Mouse (Mus musculus) ovary, postnatal 14 days (tissue): Measurements from ENCODE around the gene Itpr3.

ENCODE experiments used
- DNase-seq: peaks from one replicate; pipeline ENCODE4 v3.0.0; 2022; ENCODE audit warnings: low spot score

Itpr3 gene

DNA sequence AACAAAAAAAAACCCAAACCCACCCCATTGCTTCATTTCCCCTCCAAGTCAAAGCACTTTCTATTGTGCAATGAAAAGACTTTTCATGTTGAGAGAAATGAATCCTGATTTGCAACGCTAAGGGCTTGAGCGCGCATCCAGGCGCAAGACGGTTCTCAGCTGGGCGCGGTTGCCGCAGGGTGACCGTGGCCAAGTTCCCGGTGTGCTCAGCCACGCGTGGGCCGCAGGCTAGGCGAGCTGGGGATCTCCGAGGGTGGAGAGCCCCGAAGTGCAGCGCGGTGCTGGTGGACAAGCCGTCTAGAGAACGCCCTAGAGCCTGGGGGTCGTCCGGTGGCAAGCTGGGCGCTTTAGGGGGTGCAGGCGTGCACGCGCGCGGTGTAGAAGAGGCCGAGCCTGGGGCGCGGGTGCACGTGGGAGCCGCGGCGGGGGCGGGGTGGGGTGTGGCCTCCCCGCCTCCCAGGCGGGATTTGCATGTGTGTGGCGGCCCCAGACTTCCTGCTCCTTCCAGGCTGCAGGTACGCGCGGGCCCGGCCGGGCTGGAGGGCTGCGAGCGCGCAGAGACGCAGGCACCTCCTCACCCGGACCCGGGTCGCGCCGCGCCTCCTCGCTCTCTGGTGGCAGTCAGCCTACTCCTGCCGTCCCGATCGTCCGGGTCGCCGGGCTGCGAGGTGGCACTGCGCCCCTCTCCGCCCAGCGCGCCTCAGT, at the start of gene Itpr3:
TSS of gene Itpr3 (plus strand) at position 493 of the 705 bp plus-strand sequence.
- DNase-seq, result peak; percentile 53

DNA sequence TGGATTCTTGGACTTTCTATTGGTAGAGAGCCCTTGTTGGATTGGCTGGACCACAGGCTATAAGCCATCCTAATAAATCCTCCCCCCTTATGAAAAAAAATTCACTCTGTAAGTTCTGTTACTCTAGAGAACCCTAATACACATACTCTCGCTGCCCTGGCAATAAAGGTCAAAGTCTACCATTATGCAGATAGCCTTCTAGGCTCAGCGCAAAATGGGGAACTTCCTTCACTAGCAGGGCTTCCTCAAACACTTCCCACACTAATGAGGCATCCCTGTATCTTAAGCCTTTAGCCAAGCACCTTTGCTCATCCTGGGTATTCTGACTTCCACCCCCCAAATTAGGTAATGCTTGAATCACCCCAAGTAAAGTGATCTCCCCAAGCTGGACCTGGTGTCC, 48.8 kb upstream of the Itpr3 start:
- no peak for DNase-seq

DNA sequence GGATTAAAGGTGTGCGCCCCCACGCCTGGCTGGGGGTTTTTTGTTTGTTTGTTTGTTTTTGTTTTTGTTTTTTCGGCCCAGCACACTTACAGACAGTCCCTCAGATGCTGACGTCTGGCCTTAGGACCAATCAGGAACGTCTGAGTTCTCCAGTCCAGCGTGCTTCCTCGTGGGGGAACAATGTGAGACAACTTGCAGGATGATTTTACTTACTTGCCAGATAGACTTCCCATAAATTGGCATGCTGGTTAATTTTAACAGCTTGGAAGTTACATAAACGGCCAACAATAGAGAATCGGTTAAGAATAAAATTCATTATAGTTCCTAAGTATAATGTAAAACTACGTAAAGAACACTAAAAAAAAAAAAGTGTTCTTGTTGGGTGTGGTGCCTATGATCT, 45.9 kb upstream of the Itpr3 start:
- no peak for DNase-seq

DNA sequence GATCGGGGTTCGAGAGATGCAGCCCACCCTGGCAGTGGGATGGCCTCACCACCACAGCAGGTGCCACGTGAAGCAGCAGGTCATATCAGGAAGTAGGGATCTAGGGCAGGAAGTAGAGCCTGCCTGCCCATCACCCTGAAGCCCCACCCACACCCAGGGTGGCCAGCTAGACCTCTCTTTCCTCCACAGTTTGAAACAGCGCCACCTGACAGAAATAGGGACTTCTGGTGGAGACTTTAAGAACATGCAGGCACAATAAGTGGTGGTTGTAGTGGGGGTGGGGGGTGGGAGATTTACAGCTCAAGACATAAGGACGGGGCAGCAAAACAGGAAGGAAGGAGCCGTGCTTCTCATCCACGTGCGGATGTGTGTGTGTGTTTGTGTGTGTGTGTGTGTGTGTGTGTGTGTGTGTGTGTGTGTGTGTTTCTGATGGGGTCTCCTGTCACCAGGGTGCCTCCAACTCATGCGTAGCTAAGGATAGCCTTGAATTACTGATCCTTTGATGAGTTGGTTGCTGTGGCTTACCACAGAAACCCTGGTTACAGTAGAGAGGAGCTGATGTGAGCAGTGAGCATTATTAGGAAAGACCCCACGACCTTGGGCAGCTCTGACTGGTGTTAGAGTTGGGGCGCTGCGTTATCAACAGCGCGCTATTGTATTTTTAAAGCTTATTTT, 45.0 kb upstream of the Itpr3 start:
- no peak for DNase-seq

DNA sequence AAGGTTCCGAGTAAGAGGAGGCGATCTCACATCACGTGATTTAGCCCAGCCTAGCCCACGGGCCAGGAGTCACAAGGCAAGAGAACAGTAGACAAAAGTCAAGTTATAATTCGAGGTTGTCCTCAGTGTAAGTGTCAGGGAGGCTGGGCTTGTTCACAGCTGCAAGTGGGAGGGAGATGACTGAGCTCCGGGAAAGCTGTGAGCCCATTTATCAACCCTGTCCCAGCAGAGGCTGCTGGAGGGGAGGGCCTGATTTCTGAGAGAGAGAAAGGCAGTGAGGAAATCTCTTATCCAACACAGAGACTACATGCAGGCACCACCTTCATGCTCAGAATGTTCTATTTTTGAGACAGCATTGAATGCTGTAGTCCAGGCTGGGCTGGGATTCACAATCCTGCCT, 44.2 kb upstream of the Itpr3 start:
- DNase-seq, result no peak

DNA sequence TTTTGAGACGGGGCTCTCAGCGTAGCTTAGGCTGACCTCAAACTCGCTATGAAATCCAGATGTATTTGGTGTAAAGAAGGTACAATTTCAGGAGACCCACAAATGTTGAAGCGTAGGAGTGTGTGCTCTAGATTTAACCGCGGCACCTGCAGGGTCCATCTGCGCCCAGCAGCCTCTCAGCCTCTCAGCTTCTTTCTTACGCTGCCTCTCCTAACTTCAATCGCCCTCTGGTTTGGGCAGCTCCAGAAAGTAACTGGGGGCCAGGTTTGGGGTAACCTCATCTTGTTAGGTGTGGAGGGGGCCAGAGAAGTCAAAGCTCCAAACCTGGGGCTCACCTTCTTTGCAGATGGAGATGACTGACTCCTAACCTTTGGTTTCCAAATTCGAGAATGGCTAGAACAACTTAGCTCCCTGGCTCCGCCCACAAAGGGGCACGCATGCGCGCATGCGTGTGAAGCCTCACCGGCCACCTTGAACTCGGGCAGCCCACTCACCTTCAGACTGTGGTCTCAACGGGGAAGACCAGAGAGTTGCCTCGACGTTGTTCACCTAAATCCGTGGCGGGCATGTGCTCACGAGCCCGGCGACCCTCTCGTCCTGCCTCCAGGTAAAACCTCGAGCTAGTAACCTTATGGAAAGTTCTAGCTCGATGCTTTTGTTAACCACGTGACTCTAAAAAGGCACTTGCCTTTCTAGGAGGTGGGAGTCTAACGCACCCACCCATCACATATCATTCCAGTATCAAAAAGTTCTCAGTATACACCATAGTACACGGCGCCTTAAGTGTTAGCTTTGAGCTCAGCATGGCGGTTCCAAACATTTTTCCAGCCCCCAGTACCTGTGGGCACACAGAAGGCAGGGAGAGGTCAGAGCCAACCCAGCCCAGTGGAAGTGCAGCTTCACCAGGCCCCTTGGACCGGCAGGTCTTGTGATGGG, 39.3 kb upstream of the Itpr3 start:
- DNase-seq, result peak; percentile 83

DNA sequence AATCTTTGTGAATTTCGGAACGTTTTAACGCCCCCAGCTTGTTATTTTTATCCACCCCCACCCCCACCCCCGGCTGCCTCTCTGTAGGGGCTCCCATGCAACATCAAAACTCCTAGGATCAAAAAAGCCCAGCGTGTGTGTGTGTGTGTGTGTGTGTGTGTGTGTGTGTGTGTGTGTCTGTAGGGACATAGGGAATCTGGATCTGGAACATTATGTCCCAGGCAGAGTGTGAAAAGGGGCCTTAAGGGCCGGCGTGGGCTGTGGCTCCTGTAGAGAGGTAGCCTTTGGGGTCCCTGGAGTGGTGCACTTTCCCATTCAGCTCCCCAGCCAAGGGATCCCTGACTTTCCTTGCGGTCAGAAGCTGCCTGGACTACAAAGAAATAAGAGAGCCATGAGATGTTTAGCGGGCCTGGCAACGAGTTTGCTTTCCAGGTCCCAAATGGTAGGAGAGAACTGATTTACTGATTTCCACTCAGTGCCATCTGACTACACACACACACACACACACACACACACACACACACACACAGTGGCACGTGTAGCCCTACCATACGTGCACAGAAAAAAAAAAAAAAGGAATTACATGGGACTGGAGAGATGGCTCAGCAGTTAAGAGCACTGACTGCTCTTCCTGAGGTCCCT, 38.4 kb upstream of the Itpr3 start:
- DNase-seq, result no peak

DNA sequence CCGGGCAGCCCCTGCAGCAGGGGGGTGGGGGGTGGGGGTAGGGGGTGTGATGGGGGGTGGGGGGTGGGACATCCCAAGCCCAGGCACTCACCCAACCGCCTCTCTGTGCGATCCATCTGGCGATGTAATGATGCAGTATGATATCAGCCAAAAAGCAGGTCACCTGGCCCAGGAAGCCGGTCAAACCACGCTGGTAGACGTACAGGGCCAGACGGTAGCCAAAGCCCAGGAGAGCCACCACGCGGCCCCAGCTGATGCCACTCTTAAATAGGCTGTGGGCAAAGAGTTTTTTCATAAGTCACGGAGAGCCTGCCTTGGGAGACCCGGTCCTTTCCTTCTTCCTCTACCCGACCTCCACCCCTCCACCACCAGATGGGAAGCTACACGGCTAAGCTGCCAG, 36.0 kb upstream of the Itpr3 start:
- DNase-seq, result no peak

DNA sequence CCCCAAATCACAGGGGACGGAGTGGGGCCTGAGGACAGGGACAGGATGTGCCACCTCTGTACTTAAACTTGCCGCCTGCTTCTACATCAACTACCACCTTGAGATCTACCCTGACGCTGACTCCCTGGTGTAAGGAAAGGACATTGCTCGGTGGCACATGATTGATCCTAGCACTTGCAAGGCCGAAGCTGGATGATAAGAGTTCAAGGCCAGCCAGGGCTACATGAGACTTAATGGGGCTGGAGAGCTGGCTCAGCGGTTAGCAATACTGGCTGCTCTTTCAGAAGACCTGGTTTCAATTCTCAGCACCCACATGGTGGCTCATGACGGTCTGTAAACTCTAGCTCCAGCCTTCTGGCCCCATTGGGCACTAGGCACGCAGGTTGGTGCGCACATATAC, 35.4 kb upstream of the Itpr3 start:
- no peak for DNase-seq

DNA sequence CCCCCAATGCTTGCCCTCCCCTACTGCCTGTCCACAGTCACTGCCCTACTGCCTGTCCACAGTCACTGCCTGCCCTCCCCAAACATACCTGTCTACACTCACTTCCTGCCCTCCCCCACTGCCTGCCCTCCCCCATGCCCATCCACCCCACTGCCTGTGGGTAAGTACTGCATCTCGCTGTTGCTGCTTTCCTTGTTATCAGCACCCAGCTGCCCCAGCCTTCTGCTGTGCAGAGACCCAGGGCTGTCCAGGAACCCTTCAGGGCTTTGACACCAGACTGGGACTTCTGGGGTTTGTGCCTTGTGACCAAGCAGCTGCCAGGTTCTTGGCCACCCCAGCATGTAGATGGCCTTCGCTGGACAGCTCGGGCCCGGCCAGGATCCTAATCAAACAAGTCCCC, 33.8 kb upstream of the Itpr3 start:
- DNase-seq, result no peak

DNA sequence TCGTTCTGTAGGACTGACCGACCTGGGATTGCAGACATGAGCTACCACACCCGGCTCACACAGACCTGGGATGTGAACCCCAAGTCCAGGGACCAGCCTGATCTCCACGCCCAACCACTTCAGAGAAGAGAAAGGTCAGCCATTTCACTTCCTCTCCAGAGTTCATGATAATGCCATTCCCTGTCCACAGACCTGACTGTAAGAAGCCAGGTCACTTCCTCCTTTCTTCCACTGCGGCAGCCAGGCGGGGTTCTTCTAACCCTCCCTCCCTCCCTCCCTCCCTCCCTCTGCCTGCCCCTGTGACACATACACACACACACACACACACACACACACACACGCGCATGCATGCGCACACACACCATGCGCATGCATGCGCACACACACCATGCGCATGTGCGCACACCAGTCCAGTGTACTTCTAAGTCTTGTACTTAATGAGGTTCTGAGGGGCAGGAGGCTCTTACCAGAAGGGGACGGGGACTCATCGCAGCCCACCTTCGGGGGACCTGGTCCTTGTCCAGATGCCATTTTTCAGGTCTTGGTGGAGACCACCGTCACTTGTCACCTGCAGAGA, 31.7 kb upstream of the Itpr3 start:
- no peak for DNase-seq

DNA sequence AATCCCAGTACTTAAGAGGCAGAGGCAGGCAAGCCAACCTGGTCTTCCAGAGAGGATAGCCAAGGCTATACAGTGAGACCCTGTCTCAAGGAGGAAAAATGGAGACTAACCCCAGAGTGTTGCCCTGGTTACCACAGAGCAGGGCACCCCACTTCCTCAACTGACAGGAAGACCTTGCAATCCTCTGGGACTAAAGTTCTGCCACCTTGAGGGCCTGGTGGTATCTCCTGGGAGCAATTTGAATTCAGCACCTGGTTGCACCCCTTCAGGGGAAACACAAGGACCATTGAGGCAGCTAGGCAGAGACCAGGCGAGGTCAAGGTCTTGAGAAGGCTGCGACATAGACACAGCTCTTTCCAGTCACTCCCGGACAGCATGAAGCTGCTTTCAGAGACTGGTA, 31.2 kb upstream of the Itpr3 start:
- DNase-seq, result no peak

DNA sequence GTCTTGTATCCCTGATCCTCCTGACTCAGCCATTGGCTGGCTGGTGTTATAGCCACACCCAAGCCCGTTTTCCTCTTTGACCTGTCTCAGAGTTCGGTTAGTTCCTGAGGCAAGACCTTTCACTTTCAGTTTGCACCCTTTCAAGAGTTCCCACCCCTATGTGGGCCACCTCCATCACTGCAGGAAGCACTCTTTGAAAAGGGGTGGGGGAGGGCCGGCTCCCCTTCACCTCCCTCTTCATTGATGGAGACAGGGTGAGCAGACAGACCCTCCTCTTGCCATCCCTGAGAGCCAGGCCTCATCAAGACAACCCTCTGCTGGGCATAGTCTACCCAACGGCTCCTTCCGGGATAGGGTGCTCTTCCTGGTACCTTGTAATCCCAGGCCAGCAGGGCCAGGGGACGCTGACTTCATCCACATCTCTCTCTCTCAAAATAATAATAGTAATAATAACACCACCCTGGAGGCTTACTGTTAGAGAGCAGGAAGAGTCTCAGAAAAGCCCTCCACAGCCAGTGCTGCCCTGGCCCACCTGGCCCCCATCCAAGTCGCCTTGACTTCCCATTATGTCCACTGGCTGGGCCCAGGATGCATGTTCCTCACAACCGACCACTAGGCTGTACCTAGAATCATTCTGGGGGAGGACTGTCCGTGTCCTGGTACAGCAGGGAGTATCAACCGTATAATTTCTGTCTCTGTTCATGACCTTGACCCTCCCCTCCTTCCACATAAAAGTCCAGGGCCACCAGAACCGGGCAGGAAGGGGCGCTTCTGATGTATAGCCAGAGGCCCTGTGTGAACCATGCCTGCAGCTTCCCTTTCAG, 29.4 kb upstream of the Itpr3 start:
- no peak for DNase-seq

DNA sequence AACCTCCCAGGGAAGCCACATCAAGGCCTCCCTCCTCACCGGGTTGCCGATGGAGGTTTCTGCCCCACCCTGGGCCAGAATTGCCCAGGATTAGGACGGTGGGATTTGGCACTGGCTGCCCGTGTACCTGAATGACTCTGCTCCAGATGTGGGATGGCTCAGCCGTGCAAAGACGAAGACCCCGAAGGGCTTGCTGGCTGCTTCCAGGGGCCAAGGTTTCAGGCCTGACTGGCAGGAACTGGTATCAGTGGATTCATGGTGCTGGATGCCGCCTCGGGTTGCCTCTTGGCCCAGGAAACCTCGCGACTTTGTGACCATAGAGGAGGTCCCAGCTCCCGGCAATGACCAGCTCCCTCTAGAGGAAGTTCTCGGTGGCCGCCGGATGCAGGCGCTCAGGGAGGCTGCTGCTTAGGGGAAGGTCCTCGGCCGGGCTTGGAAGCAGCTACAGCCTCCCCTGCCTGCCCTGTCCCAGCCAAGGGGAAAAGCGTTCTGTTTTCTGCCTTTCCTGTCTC, 28.8 kb upstream of the Itpr3 start:
- peak; percentile 88 for DNase-seq

DNA sequence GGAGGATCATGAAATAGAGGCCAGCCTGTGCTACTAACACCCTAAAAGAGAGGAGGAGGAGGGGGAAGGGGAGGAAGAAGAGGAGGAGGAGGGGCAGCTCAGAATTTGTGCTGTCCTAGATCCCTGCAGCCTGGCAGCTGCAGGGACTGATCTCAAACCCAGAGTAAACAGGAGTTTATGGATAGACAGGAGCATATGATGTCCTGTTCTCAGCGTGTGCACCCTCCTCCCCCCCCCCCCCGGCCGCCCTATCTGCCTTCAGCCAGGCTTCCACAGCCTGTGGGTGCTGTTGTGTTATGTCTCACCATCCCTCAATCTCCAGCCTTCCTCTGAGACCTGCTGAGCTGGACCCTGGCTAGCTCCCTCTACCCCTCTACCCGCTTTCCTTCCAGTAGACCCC, 28.2 kb upstream of the Itpr3 start, which contains the start of gene Bak1:
TSS of gene Bak1 (minus strand) at position 101 of the 400 bp plus-strand sequence.
- no peak for DNase-seq

DNA sequence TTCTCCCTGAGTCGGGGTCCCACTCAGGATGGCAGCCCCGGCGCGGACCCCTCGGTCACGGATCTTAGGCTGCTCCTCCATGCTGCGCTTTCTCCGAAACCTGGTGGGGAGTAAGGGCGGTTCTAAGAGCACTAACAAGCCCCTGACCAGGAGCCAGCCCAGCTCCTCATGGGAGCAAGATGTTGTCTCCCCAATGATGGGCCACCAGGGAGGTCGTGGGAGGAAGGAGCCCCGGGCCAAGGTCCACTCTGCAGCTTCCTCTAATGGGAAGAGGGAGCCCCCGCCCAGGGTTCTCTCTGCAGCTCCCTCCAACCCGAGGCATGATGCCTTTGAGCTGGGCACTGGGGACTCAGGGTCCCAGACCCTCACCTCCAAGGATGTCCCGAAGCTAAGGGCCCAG, 27.7 kb upstream of the Itpr3 start:
- DNase-seq, result no peak

DNA sequence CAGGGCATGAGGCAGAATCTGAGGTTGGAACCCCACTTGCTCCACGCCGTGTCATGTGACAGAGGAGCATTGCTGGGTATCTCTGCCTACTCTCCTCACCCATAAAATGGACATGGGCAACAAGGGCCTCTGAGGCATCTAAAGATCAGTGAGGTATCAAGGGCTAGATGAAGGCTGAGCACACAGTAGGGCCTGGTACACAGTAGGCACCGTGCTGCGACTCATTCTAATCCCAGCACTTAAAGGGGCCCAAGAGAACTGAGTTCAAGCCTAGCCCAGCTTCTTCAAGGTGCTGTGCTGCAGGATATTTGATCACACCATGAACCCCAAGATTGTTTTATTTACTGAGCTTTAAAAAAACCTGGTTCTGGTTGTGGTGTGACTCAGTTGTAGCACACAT, 26.2 kb upstream of the Itpr3 start:
- DNase-seq, result no peak

DNA sequence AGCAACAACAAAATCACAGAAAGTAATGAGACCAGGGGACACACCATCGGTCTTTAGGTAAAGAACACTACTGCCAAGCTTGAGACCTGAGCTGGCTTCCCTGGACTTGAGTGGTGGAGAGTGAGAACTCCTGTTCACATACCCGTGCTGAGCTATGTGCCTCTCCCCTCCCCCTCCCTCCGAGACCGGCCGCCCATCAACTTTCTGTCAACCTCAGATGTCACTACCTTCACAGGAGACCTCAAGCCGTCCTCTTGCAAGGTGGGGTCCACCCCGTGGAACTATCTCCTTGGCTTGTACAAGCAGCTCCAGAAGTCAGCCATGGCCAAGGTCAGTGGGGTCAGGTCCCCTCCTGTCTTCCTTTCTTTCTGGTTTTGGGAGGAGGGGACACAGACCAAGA, 24.8 kb upstream of the Itpr3 start:
- no peak for DNase-seq

DNA sequence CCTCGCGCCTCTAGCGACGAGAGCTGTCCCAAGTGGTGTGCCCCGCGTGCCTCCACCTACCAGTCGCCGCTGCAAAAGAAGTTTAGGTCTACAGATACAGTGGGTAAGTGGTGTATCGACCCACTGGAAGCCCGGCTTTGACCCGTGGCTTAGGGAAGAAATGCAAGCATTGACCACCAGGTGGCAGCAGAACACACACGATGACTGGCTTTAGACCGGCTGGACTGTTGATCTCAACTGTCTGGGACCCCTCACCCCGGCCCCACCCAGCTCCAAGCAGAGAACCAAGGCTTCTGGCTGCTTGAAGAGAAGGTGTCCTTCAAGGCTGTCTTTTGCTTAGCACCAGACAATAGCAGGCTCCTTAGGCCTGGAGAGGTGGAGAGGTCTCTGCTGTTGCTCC, 24.2 kb upstream of the Itpr3 start:
- peak; percentile 85 for DNase-seq

DNA sequence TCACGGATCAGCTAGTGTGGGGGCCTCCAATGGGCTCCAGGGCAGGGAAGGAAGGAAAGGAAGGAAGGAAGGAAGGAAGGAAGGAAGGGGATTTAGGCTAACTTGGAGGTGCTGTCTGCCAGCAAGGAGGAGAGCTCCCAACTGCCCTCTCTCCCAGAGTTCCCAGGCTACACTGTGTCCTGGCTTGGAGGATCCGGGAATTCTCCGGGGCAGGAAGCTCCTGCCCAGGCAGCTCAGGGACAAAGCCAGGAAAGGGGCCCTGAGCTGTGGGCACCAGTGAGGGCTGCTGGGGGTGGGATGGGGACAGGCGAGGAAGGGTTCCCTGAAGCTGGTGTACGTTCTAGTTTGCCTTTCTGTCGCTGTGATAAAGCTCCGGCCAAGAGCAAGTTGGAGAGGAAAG, 20.6 kb upstream of the Itpr3 start:
- no peak for DNase-seq
